Mouse (Mus musculus) cerebellum, postnatal 36 days (tissue): Measurements from ENCODE around the gene Calm2.

Source experiments
- DNase-seq, 2 experiments: peaks; one replicate each; pipeline ENCODE4 v3.0.0; 2021 to 2022; ENCODE audit warnings: mixed read lengths in 2 of 2

Calm2 gene

GRCm38 (mm10) chr17:87391242-87391641 lies 55.5 kb downstream of the Calm2 start:
- no peak for DNase-seq

GRCm38 (mm10) chr17:87387068-87387467 lies 59.7 kb downstream of the Calm2 start:
- no peak for DNase-seq

- DNase-seq = no peak
These were observed 60.9 kb downstream of the Calm2 start for GRCm38 (mm10) chr17:87385835-87386234.
